In genomic region chr4:142054580-142054979, GRCm38 (mm10) we compare ENCODE assay signal across 14 mouse cellular contexts. TPM values are rescaled to one million over a fixed set of nuclear protein-coding genes. Genes with fewer than 3 reads are reported as not detected.
DNase-seq lines count a peak whose midpoint lies in the region; ATAC-seq and TF ChIP-seq lines count a peak whose summit lies in the region.
"Had no signal": no experiment of that assay in that cellular context is flagged by ENCODE, and none has a peak within 500 bp of the region (broad histone marks: within the 10 kb centered on the region; RNA-seq: fewer than 3 reads in every experiment).

No protein-coding gene starts in this region.

- no peak overlapping the region for H3K4me3 ChIP-seq in heart, embryonic 10.5 days
- no peak overlapping the region for H3K4me3 ChIP-seq in liver, embryonic 11.5 days (ENCODE audit: low read depth, low read length)
- no peak overlapping the region for H3K4me3 ChIP-seq in liver, embryonic 12.5 days
- H3K4me3 ChIP-seq in stomach, postnatal 0 days (ENCODE audit: low read depth, low read length): no peak overlapping the region
- no peak overlapping the region for H3K4me3 ChIP-seq in neural tube, embryonic 15.5 days (replicated peaks)

- 85% methylated on average over 11 of the region's 11 CpGs for WGBS in heart, embryonic 10.5 days
- 73% methylated on average over 11 of the region's 11 CpGs for WGBS in liver, embryonic 11.5 days
- 63% methylated on average over 11 of the region's 11 CpGs for WGBS in liver, embryonic 12.5 days (ENCODE audit: insufficient replicate concordance)
- 78% methylated on average over 11 of the region's 11 CpGs for WGBS in stomach, postnatal 0 days
- WGBS in neural tube, embryonic 15.5 days: 91% methylated on average over 11 of the region's 11 CpGs

- H3K4me2 ChIP-seq in liver, embryonic 11.5 days: no peak overlapping the region
- H3K4me2 ChIP-seq in liver, embryonic 12.5 days: no peak overlapping the region
- no peak overlapping the region for H3K4me2 ChIP-seq in stomach, postnatal 0 days (replicated peaks; ENCODE audit: low read depth)
- no peak overlapping the region for H3K4me2 ChIP-seq in neural tube, embryonic 15.5 days
- H3K4me2 ChIP-seq: hindbrain, embryonic 14.5 days had no signal

- no peak for TF ChIP-seq CTCF in stomach, postnatal 0 days (IDR thresholded peaks at IDR 0.05; ENCODE audit: low read depth)

- peaks cover 63% of the 10 kb centered on the region for H3K4me1 ChIP-seq in heart, embryonic 10.5 days
- peaks cover 29% of the 10 kb centered on the region for H3K4me1 ChIP-seq in liver, embryonic 11.5 days (replicated peaks; ENCODE audit: control insufficient read depth, insufficient read depth, low read length)
- H3K4me1 ChIP-seq in liver, embryonic 12.5 days: peaks cover 77% of the 10 kb centered on the region
- H3K4me1 ChIP-seq in stomach, postnatal 0 days (replicated peaks; ENCODE audit: control insufficient read depth, insufficient read depth): peaks cover 10% of the 10 kb centered on the region; the same call in 1 of the 2 replicates
- 0 out of 2 replicates have a peak, but pooled peaks cover 7% of the 10 kb centered on the region for H3K4me1 ChIP-seq in neural tube, embryonic 15.5 days

- no peak overlapping the region for H3K9ac ChIP-seq in liver, embryonic 11.5 days (ENCODE audit: low read depth, low read length)
- no peak overlapping the region for H3K9ac ChIP-seq in liver, embryonic 12.5 days
- H3K9ac ChIP-seq in stomach, postnatal 0 days (ENCODE audit: low read length): no peak overlapping the region
- H3K9ac ChIP-seq in neural tube, embryonic 15.5 days (replicated peaks): no peak overlapping the region
- H3K9ac ChIP-seq: hindbrain, embryonic 14.5 days had no signal

- no peaks in the 10 kb centered on the region for H3K9me3 ChIP-seq in heart, embryonic 10.5 days
- no peaks in the 10 kb centered on the region for H3K9me3 ChIP-seq in liver, embryonic 11.5 days (ENCODE audit: control insufficient read depth, low read length)
- H3K9me3 ChIP-seq in liver, embryonic 12.5 days (replicated peaks): no peaks in the 10 kb centered on the region
- H3K9me3 ChIP-seq in stomach, postnatal 0 days (ENCODE audit: control insufficient read depth, low read length): no peaks in the 10 kb centered on the region
- no peaks in the 10 kb centered on the region for H3K9me3 ChIP-seq in neural tube, embryonic 15.5 days (replicated peaks)

- no peak for TF ChIP-seq EP300 in stomach, postnatal 0 days (optimal IDR thresholded peaks at IDR 0.05)

- H3K27me3 ChIP-seq in heart, embryonic 10.5 days (ENCODE audit: insufficient read depth, poor library complexity, severe bottlenecking): no peaks in the 10 kb centered on the region
- no peaks in the 10 kb centered on the region for H3K27me3 ChIP-seq in liver, embryonic 11.5 days (replicated peaks; ENCODE audit: control insufficient read depth, insufficient read depth, low read length)
- peaks cover 6% of the 10 kb centered on the region; the same call in 1 of the 2 replicates for H3K27me3 ChIP-seq in liver, embryonic 12.5 days (replicated peaks)
- H3K27me3 ChIP-seq in stomach, postnatal 0 days (ENCODE audit: control insufficient read depth, insufficient read depth, low read length): no peaks in the 10 kb centered on the region
- H3K27me3 ChIP-seq in neural tube, embryonic 15.5 days (replicated peaks): no peaks in the 10 kb centered on the region

- 0 out of 2 replicates have a peak, but pooled peaks have one; percentile 19 for ATAC-seq in liver, embryonic 11.5 days (replicated peaks; ENCODE audit: low FRiP score)
- peak; percentile 2; the same call in 1 of the 2 replicates for ATAC-seq in liver, embryonic 12.5 days
- no peak for ATAC-seq in stomach, postnatal 0 days (ENCODE audit: low FRiP score, low TSS enrichment)
- ATAC-seq in neural tube, embryonic 15.5 days (ENCODE audit: low FRiP score): no peak

- H3K27ac ChIP-seq in heart, embryonic 10.5 days: peak overlapping the region; percentile 53; the same call in 1 of the 2 replicates
- peak overlapping the region; percentile 22; the same call in 1 of the 2 replicates for H3K27ac ChIP-seq in liver, embryonic 11.5 days (ENCODE audit: low read depth, low read length)
- H3K27ac ChIP-seq in liver, embryonic 12.5 days: no peak overlapping the region
- H3K27ac ChIP-seq in stomach, postnatal 0 days (replicated peaks): peak overlapping the region; percentile 83; the same call in 1 of the 2 replicates
- H3K27ac ChIP-seq in neural tube, embryonic 15.5 days (replicated peaks): no peak overlapping the region
- H3K27ac ChIP-seq: hindbrain, embryonic 14.5 days had no signal

- no peaks in the 10 kb centered on the region for H3K36me3 ChIP-seq in heart, embryonic 10.5 days
- no peaks in the 10 kb centered on the region for H3K36me3 ChIP-seq in liver, embryonic 11.5 days (ENCODE audit: control insufficient read depth, insufficient read depth, low read length)
- H3K36me3 ChIP-seq in liver, embryonic 12.5 days: no peaks in the 10 kb centered on the region
- no peaks in the 10 kb centered on the region for H3K36me3 ChIP-seq in stomach, postnatal 0 days (ENCODE audit: control insufficient read depth, insufficient read depth, low read length)
- no peaks in the 10 kb centered on the region for H3K36me3 ChIP-seq in neural tube, embryonic 15.5 days

- DNase-seq in heart, embryonic 10.5 days (ENCODE audit: low spot score): no peak
- no peak for DNase-seq in heart, adult 11 months
- DNase-seq in liver, embryonic 11.5 days (ENCODE audit: low spot score): no peak
- DNase-seq in liver: no peak
- no peak for DNase-seq in stomach, postnatal 0 days (ENCODE audit: low spot score)
- no peak for DNase-seq in thymus, postnatal 25 days
- DNase-seq: adrenal gland, postnatal 25 days; kidney, postnatal 14 days; lung, adult 18-20 months; thymus, adult 2 months had no signal

RNA-seq across cellular contexts. Expression of gene Tmem51, which starts 29.5 kb away (rescaled TPM):
- polyA plus RNA-seq in heart, embryonic 10.5 days (2016; fragmentation: Nextera tagmentation; extraction: Ambion mirVana): 21.0 and 25.9 TPM in 2 replicates
- polyA plus RNA-seq in liver, embryonic 11.5 days (2014; fragmentation: Nextera tagmentation; extraction: Ambion mirVana): 16.7 and 17.7 TPM in 2 replicates
- polyA plus RNA-seq in liver, embryonic 12.5 days (2016; fragmentation: Nextera tagmentation; extraction: Ambion mirVana): 14.0 and 15.5 TPM in 2 replicates
- polyA plus RNA-seq in stomach, postnatal 0 days (2015; fragmentation: Nextera tagmentation; extraction: Ambion mirVana): 79.0 and 90.0 TPM in 2 replicates
- polyA plus RNA-seq in neural tube, embryonic 15.5 days (2015; fragmentation: Nextera tagmentation; extraction: Ambion mirVana): 5.9 and 11.0 TPM in 2 replicates
- polyA plus RNA-seq: C2C12 had no signal

RNA-seq across cellular contexts. Expression of gene Fhad1, which starts 39.7 kb away (rescaled TPM):
- polyA plus RNA-seq in heart, embryonic 10.5 days (2016; fragmentation: Nextera tagmentation; extraction: Ambion mirVana): 3.4 and 5.2 TPM in 2 replicates
- polyA plus RNA-seq in liver, embryonic 11.5 days (2014; fragmentation: Nextera tagmentation; extraction: Ambion mirVana): 0.69 and 1.8 TPM in 2 replicates
- polyA plus RNA-seq in liver, embryonic 12.5 days (2016; fragmentation: Nextera tagmentation; extraction: Ambion mirVana): 0.61 and 0.96 TPM in 2 replicates
- 4.9 and 6.0 TPM in 2 replicates for polyA plus RNA-seq in stomach, postnatal 0 days (2015; fragmentation: Nextera tagmentation; extraction: Ambion mirVana)
- 4.5 and 4.8 TPM in 2 replicates for polyA plus RNA-seq in neural tube, embryonic 15.5 days (2015; fragmentation: Nextera tagmentation; extraction: Ambion mirVana)

Comparison
In these comparisons a context has a peak if more than half of its experiments do, and no peak if none do; other contexts are left out.
1. H3K27ac ChIP-seq: peak in heart, embryonic 10.5 days (single experiment), liver, embryonic 11.5 days (single experiment) and stomach, postnatal 0 days (single experiment); none in liver, embryonic 12.5 days (single experiment) and neural tube, embryonic 15.5 days (single experiment).
2. ATAC-seq: peak in liver, embryonic 11.5 days (single experiment) and liver, embryonic 12.5 days (single experiment); none in stomach, postnatal 0 days (single experiment) and neural tube, embryonic 15.5 days (single experiment).